Mouse (Mus musculus) stomach, embryonic 16.5 days (tissue): ENCODE results near the gene Cox4i1. TPM values are rescaled to one million over a fixed set of nuclear protein-coding genes. Genes with fewer than 3 reads are reported as not detected.

Source experiments
- ATAC-seq: fragments of 200-750 bp; cut with Nextera tagmentation; 2 replicates; pipeline ENCODE4 v1.8.0; 2017; ENCODE audit warnings: moderate number of reproducible peaks, moderate TSS enrichment; ENCODE audit not compliant: insufficient read depth, low FRiP score
- H3K27ac ChIP-seq: fragments of 300-500 bp; sonication (generic); 2 replicates; pipeline ENCODE4 v1.5.1; 2014; ENCODE audit warnings: low read length
- H3K27me3 ChIP-seq: fragments of 300-500 bp; sonication (generic); 2 replicates; pipeline ENCODE4 v1.6.1; 2014; ENCODE audit warnings: low read length, control low read depth, mixed read lengths; ENCODE audit not compliant: control insufficient read depth, insufficient read depth
- H3K36me3 ChIP-seq: fragments of 300-500 bp; sonication (generic); 2 replicates; pipeline ENCODE4 v1.6.1; 2014; ENCODE audit warnings: low read length; ENCODE audit not compliant: control insufficient read depth, insufficient read depth
- H3K4me1 ChIP-seq: fragments of 300-500 bp; sonication (generic); 2 replicates; pipeline ENCODE4 v1.6.1; 2014; ENCODE audit warnings: low read length, control low read depth, mixed read lengths; ENCODE audit not compliant: control insufficient read depth, insufficient read depth
- H3K4me2 ChIP-seq: fragments of 300-500 bp; sonication (generic); 2 replicates; pipeline ENCODE4 v1.6.1; 2014; ENCODE audit warnings: low read depth, low read length, mixed read lengths
- H3K4me3 ChIP-seq: fragments of 300-500 bp; sonication (generic); replicated peaks from 2 replicates; pipeline ENCODE4 v1.5.1; 2014; ENCODE audit warnings: mild to moderate bottlenecking, low read length
- H3K9ac ChIP-seq: fragments of 300-500 bp; sonication (generic); 2 replicates; pipeline ENCODE4 v1.6.1; 2014; ENCODE audit warnings: low read length
- H3K9me3 ChIP-seq: fragments of 300-500 bp; sonication (generic); replicated peaks from 2 replicates; pipeline ENCODE4 v1.6.1; 2016; ENCODE audit warnings: low read length, control low read depth; ENCODE audit not compliant: control insufficient read depth
- WGBS: fragments of 180-500 bp; shearing (Covaris S2); extraction: QIAGEN DNeasy Blood & Tissue Kit; methylation state at CpG from one replicate; pipeline ENCODE4 v1.1.7; 2014; 5-methylcytosine and 5-hydroxymethylcytosine counted together
- polyA plus RNA-seq: library from polyadenylated mRNA; unstranded; fragments of >200 nt; fragmentation: Nextera tagmentation; extraction: Ambion mirVana; gene quantifications from 2 replicates; pipeline ENCODE4 v1.2.1, GENCODE M21; 2015

Cox4i1 gene
- polyA plus RNA-seq, 1 experiment from 2014 or later = 1,163 TPM

DNA sequence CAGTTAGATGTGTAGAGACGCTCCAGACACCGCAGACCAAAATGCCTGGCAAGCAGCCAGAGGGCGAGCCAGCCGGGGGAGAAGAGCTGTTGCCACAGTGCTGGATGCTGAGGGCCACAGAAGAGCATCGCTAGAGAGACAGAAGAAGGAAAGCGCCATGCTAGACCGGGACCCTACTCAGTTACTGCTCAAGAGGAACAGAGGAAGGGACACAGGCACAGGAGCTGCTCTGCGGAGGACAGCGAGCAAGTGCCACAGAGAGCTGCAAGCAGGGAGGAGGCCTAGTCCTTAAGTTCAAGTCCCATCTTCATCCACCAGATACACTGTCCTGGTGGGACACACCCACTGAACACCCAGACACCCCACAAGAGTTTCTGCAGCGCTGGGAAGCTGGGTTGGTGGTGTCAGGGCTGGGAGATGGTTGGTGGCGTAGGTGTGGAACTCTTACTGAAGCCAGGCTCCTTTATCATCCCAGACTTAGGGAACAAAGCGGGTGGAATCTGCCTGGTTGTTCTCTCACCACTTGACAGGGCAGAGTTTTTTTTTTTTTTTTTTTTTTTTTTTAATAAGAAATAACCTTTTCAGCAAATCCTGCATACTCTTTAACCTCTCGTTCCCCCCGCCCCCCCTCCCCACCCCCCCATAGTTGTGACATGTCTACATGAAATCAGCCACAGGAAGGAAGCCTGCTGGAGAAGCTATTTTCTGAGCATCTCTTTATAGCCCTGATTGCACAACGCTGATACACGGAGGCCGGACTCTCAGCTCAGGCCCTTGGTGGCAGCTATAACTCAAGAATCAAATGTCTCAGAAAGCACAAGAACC, 29.3 kb downstream of the Cox4i1 start:
- Histone ChIP-seq H3K4me1 (peaks cover 32% of the 10 kb centered on the region), H3K27ac (peak overlapping the region; percentile 64), H3K9me3 (no peaks in the 10 kb centered on the region), H3K4me2 (0 out of 2 replicates have a peak overlapping the region, but pooled peaks have one; percentile 4), H3K27me3 (no peaks in the 10 kb centered on the region), H3K4me3 (no peak overlapping the region), H3K36me3 (no peaks in the 10 kb centered on the region), H3K9ac (0 out of 2 replicates have a peak overlapping the region, but pooled peaks have one; percentile 2)
- no peak for ATAC-seq
- 61% methylated on average over 17 of the region's 17 CpGs for WGBS

DNA sequence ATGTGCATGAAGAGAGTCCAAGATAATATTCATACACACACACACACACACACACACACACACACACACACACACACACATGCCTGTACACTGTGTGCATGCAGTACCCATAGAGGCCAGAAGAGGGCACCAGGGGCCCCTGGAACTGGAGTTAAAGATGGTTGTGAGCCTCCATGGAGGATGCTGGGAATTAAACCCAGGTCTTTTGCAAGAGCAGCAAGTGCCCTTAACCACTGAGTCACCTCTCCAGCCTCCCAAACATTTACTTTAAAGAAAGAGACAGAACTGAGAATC, 29.9 kb downstream of the Cox4i1 start:
- peak overlapping the region; percentile 62; the same call in 1 of the 2 replicates for H3K27ac ChIP-seq
- H3K27me3 ChIP-seq = no peaks in the 10 kb centered on the region
- H3K4me2 ChIP-seq = no peak overlapping the region
- no peaks in the 10 kb centered on the region for H3K9me3 ChIP-seq
- H3K4me3 ChIP-seq = no peak overlapping the region
- H3K4me1 ChIP-seq = peaks cover 30% of the 10 kb centered on the region
- H3K36me3 ChIP-seq = no peaks in the 10 kb centered on the region
- H3K9ac ChIP-seq = no peak overlapping the region
- ATAC-seq = no peak

DNA sequence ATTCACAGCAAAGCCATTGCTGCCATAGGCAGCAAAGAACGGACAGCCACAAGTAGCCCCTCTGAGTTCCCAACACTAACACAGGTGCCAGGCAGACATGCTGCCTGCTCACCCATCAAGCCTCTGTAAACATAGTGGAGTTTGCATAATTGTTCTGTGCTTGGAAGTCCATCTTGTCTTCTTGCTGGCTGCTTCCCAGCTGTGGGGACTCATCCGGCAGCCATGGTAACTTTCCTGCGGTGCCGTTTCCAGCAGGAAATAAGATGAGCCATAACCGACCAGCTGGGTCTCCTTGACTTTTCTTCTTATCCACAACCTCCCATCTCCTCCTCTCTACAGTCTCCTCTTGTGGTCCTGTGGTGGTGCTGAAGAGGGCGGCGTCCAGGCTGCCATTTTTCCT, 30.4 kb downstream of the Cox4i1 start:
- 56% methylated on average over 7 of the region's 7 CpGs for WGBS
- H3K4me1 ChIP-seq = peaks cover 28% of the 10 kb centered on the region
- H3K27me3 ChIP-seq = no peaks in the 10 kb centered on the region
- H3K4me2 ChIP-seq = no peak overlapping the region
- no peak overlapping the region for H3K9ac ChIP-seq
- no peak overlapping the region for H3K4me3 ChIP-seq
- H3K27ac ChIP-seq = peak overlapping the region; percentile 62
- H3K9me3 ChIP-seq = no peaks in the 10 kb centered on the region
- ATAC-seq = no peak
- no peaks in the 10 kb centered on the region for H3K36me3 ChIP-seq

DNA sequence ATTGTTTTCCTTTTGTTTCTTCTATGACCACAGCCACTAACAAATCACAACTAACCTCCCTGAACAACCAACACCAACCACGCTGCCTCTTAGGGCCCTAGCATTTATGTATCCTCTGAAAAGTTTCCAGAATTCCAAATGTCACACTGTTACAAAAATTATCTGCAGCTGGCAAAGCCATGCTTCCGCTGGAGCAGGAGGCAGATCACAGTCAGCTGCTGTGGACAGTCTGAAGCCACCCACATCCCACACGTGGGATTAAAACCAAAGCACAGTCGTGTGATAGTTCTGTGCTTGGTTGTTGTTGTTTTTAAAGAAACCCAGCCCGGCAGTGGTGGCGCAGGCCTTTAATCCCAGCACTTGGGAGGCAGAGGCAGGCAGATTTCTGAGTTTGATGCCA, 31.1 kb downstream of the Cox4i1 start:
- Histone ChIP-seq H3K9ac (no peak overlapping the region), H3K9me3 (no peaks in the 10 kb centered on the region), H3K27me3 (no peaks in the 10 kb centered on the region), H3K4me1 (peaks cover 28% of the 10 kb centered on the region), H3K27ac (peak overlapping the region; percentile 62), H3K4me2 (no peak overlapping the region), H3K4me3 (no peak overlapping the region), H3K36me3 (no peaks in the 10 kb centered on the region)
- no peak for ATAC-seq
- 56% methylated on average over 6 of the region's 6 CpGs for WGBS

DNA sequence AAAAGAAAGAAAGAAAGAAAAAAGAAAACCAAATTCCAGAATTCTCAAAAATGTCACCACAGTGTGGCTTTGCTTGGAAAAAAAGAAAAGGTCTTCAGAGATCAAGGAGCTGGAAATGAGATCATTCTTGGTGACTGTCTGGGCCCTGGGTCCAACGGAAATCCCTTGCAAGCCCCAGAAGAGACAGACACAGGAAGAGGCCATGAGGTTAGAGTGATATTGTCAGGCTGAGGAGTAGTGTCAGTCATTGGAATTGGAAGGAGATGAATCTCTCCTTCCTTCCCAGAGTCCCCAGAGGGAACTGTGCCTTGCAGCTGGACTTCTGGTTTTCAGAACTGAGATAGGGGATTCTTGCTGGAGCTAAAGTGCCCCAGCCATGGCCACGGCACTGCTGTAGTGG, 31.5 kb downstream of the Cox4i1 start:
- Histone ChIP-seq H3K36me3 (no peaks in the 10 kb centered on the region), H3K27ac (no peak overlapping the region), H3K4me2 (no peak overlapping the region), H3K4me1 (peaks cover 25% of the 10 kb centered on the region), H3K27me3 (no peaks in the 10 kb centered on the region), H3K9ac (no peak overlapping the region), H3K4me3 (no peak overlapping the region), H3K9me3 (no peaks in the 10 kb centered on the region)
- ATAC-seq = no peak
- 67% methylated on average over 2 of the region's 2 CpGs for WGBS

DNA sequence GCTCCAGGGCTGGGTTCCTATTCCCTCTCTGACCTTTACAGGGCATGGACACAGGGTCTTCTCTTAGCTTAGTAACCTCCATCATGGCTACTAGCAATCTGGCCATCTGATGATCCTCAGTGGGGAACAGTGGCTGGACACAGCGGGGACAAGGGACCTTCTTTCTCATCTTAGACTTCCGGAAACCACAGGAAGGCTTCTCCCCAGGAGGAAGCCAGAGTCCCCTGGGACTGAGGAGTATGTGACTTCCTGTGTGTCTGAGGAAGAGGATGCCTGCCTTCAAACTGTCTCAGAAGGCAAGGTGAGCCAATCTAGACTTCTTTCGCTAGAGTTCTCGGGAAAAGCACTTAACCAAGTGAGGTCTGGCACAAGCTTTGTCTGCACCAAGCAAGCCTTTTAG, 32.0 kb downstream of the Cox4i1 start:
- Histone ChIP-seq H3K4me3 (no peak overlapping the region), H3K9ac (no peak overlapping the region), H3K27me3 (no peaks in the 10 kb centered on the region), H3K4me1 (peaks cover 23% of the 10 kb centered on the region), H3K36me3 (no peaks in the 10 kb centered on the region), H3K9me3 (no peaks in the 10 kb centered on the region), H3K4me2 (no peak overlapping the region), H3K27ac (no peak overlapping the region)
- 86% methylated on average over 4 of the region's 4 CpGs for WGBS
- no peak for ATAC-seq

DNA sequence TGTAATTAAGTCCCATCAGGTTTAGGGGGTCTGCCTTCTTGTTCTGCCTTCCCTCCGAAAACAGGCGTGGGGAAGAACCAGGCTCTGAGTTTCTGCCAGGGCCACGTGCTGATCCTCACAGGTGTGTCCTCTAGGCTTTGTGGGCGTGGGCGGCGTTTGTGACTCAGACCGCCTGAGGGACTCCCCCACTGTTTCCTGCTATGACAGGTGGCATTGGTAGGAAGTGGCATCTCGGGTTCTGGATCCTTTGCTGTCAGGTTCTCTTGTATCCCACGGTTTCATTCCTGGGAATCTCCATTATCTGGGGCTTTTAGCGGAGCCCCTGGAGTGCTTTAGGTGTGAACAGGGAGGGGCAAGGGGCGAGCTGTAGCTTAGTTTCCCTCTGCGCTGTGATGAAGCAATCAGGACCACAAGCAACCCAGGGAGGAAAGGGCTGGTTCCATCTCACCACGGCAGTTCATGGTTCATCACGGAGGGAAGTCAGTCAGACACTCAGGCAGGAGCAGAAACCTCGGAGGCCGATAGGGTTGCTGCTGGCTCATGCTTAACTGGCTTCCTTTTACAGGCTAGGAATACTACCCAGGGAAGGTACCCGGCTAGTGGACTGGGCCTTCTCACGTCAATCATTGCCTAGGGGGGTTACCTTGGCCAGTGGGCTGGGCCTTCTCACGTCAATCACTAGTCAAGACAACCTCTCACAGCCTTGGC, 33.9 kb downstream of the Cox4i1 start:
- 52% methylated on average over 19 of the region's 19 CpGs for WGBS
- Histone ChIP-seq H3K4me3 (no peak overlapping the region), H3K9ac (no peak overlapping the region), H3K27me3 (no peaks in the 10 kb centered on the region), H3K27ac (no peak overlapping the region), H3K4me2 (no peak overlapping the region), H3K9me3 (no peaks in the 10 kb centered on the region), H3K36me3 (no peaks in the 10 kb centered on the region), H3K4me1 (peaks cover 9% of the 10 kb centered on the region)
- ATAC-seq = peak; percentile 34; the same call in 1 of the 2 replicates

DNA sequence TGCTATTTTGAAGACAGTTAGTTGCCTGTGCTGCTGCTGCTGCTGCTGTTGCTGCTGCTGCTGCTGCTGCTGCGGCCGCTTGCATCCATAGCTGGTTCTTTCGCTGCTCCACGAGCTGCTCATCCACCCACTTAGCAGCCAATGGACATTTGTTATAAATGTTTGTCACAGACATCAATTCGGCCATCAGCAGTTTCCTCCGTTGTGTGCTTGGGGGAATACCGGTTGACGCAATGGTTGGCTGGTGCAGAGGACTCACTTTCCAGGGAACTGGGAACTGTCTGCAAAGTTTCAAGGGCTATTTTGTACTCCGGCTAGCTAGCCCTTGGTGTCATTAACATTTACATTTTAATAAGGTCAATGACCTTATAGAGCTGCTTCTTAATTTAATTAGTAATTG, 36.2 kb downstream of the Cox4i1 start:
- 39% methylated on average over 9 of the region's 9 CpGs for WGBS
- Histone ChIP-seq H3K9me3 (no peaks in the 10 kb centered on the region), H3K4me1 (0 out of 2 replicates have a peak, but pooled peaks cover 3% of the 10 kb centered on the region), H3K27me3 (no peaks in the 10 kb centered on the region), H3K27ac (no peak overlapping the region), H3K4me2 (no peak overlapping the region), H3K9ac (no peak overlapping the region), H3K4me3 (no peak overlapping the region), H3K36me3 (no peaks in the 10 kb centered on the region)
- ATAC-seq = no peak

DNA sequence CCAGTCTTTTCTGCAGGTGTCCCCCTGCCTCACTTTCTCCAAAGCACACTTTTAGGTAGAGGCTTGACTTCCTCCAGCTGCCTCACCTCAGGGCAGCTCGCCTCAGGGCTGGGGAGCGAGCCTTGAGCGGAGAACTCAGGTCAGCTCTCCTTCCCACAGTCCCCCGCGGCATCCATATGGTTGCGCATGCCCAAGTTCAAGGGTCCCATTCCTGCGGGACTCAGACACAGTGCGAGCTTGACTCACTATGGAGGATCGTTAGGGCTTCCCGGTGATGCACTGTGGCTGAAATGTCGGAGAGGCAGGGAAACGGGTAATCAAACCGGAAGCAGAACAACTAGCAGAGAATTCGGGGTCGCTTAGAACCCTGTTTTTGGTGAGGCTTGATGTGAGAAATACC, 37.1 kb downstream of the Cox4i1 start:
- Histone ChIP-seq H3K4me2 (no peak overlapping the region), H3K4me3 (no peak overlapping the region), H3K27me3 (no peaks in the 10 kb centered on the region), H3K9me3 (no peaks in the 10 kb centered on the region), H3K4me1 (0 out of 2 replicates have a peak, but pooled peaks cover 3% of the 10 kb centered on the region), H3K9ac (no peak overlapping the region), H3K27ac (no peak overlapping the region), H3K36me3 (no peaks in the 10 kb centered on the region)
- ATAC-seq = no peak
- 79% methylated on average over 15 of the region's 15 CpGs for WGBS
